Mouse (Mus musculus) heart, embryonic 15.5 days (tissue): ENCODE data around the gene Tob2. TPM values are rescaled to one million over a fixed set of nuclear protein-coding genes. Genes with fewer than 3 reads are reported as not detected.
A peak's percentile ranks its signal among the peaks of the same experiment; 100 is the strongest.

Experiments
- ATAC-seq: fragments of 200-750 bp; cut with Nextera tagmentation; replicated peaks from 2 replicates; pipeline ENCODE4 v1.8.0; 2017; ENCODE audit warnings: low read depth, moderate TSS enrichment; ENCODE audit not compliant: insufficient number of reproducible peaks, insufficient read depth, low FRiP score
- H3K27ac ChIP-seq: fragments of 300-500 bp; sonication (generic); 2 replicates; pipeline ENCODE4 v1.5.1; 2015; ENCODE audit warnings: mild to moderate bottlenecking, inconsistent platforms
- H3K27me3 ChIP-seq: fragments of 300-500 bp; sonication (generic); 2 replicates; pipeline ENCODE4 v1.6.1; 2015; ENCODE audit warnings: inconsistent platforms
- H3K36me3 ChIP-seq: fragments of 300-500 bp; sonication (generic); 2 replicates; pipeline ENCODE4 v1.6.1; 2015; ENCODE audit warnings: mild to moderate bottlenecking, inconsistent platforms
- H3K4me1 ChIP-seq: fragments of 300-500 bp; sonication (generic); replicated peaks from 2 replicates; pipeline ENCODE4 v1.6.1; 2015; ENCODE audit warnings: inconsistent platforms
- H3K4me2 ChIP-seq: fragments of 300-500 bp; sonication (generic); 2 replicates; pipeline ENCODE4 v1.6.1; 2015; ENCODE audit warnings: inconsistent platforms, mild to moderate bottlenecking, moderate library complexity
- H3K4me3 ChIP-seq: fragments of 300-500 bp; sonication (generic); 2 replicates; pipeline ENCODE4 v1.5.1; 2015; ENCODE audit warnings: mild to moderate bottlenecking, inconsistent platforms
- H3K9ac ChIP-seq: fragments of 300-500 bp; sonication (generic); 2 replicates; pipeline ENCODE4 v1.6.1; 2015; ENCODE audit warnings: mild to moderate bottlenecking, inconsistent platforms
- H3K9me3 ChIP-seq: fragments of 300-500 bp; sonication (generic); replicated peaks from 2 replicates; pipeline ENCODE4 v1.6.1; 2016; ENCODE audit warnings: inconsistent platforms
- WGBS: fragments of 180-500 bp; shearing (Covaris S2); methylation state at CpG from one replicate; pipeline ENCODE4 v1.1.7; 2015; ENCODE audit warnings: mixed read lengths; 5-methylcytosine and 5-hydroxymethylcytosine counted together
- polyA plus RNA-seq: library from polyadenylated mRNA; unstranded; fragments of >200 nt; fragmentation: Nextera tagmentation; extraction: Ambion mirVana; gene quantifications from 2 replicates; pipeline ENCODE4 v1.2.1, GENCODE M21; 2015

Tob2 gene
- polyA plus RNA-seq, 1 experiment from 2014 or later, result 15.8 TPM

DNA sequence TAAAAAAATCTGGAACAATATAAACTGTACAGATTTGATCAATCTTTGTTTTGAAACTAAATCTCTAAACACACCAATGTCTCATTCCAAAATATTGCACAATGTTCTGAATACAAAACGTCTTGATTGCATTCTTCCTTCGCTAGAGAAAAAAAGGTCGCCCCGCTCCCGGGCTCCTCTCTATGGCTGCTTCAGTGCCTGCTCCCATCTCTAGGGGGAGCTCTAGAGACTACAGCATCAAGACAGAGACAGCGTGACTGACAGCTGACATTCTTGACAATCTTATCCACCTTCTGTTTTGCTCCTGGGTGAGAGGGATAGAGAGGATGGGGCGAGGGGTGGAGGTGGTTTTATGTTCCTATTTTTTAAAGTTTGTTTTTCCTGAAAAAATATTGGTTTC is 10.3 kb downstream of the Tob2 start:
- H3K9ac ChIP-seq, result no peak overlapping the region
- H3K27ac ChIP-seq, result no peak overlapping the region
- ATAC-seq, result no peak
- H3K27me3 ChIP-seq, result no peaks in the 10 kb centered on the region
- peaks cover 33% of the 10 kb centered on the region for H3K4me1 ChIP-seq
- H3K9me3 ChIP-seq, result no peaks in the 10 kb centered on the region
- peaks cover 46% of the 10 kb centered on the region for H3K36me3 ChIP-seq
- WGBS, result 36% methylated on average over 7 of the region's 7 CpGs
- no peak overlapping the region for H3K4me2 ChIP-seq
- H3K4me3 ChIP-seq, result no peak overlapping the region

DNA sequence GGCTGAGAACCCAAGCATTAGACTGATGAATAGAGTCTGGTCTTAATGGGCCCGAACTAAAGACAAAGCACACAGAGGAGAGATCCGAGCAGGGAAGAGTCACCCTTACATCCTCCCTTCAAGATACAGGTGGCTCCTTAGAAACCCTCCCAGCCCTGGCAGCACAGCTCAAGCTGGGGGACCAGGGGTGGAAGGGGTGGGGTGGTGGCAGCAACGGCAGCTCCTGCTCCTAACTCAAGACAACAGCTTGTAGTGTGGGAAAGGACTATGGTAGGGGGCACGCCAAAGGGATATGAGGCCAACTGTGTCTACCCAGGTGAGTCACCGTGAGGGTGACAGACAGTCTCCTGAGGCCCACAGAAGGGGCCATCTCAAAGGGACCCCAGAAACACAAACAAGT is 10.7 kb downstream of the Tob2 start:
- peaks cover 30% of the 10 kb centered on the region for H3K4me1 ChIP-seq
- WGBS, result 83% methylated on average over 5 of the region's 5 CpGs
- no peak overlapping the region for H3K27ac ChIP-seq
- no peak overlapping the region for H3K9ac ChIP-seq
- H3K36me3 ChIP-seq, result peaks cover 43% of the 10 kb centered on the region
- H3K9me3 ChIP-seq, result no peaks in the 10 kb centered on the region
- H3K27me3 ChIP-seq, result no peaks in the 10 kb centered on the region
- no peak for ATAC-seq
- no peak overlapping the region for H3K4me3 ChIP-seq
- H3K4me2 ChIP-seq, result no peak overlapping the region

DNA sequence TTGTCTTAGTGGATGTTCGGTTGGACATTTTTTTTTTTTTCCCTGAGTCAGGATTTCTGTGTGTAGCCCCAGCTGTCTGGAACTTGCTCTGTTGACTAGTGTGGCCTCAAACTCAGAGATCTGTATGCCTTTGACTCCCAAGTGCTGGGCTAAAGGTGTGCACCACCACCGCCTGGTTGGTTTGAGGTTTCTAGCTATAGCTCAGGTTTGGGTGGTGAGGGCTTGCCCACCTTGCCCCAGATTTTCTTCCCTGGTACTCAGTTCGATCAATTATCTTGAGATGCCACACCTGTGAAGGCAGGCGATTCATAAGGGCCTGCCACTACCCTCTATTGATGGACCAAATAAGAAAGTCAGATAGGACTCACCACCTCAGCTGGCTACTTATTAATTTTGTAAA is 11.4 kb downstream of the Tob2 start:
- Histone ChIP-seq H3K4me2 (no peak overlapping the region), H3K27me3 (no peaks in the 10 kb centered on the region), H3K36me3 (peaks cover 40% of the 10 kb centered on the region), H3K4me3 (no peak overlapping the region), H3K9ac (no peak overlapping the region), H3K27ac (no peak overlapping the region), H3K4me1 (peaks cover 25% of the 10 kb centered on the region), H3K9me3 (no peaks in the 10 kb centered on the region)
- ATAC-seq, result no peak
- whole genome bisulfite sequencing, result 89% methylated on average over 4 of the region's 4 CpGs

GRCm38 (mm10) chr15:81846755-81847154 is 11.8 kb downstream of the Tob2 start:
- H3K4me3 ChIP-seq, result no peak overlapping the region
- H3K4me2 ChIP-seq, result no peak overlapping the region
- peaks cover 36% of the 10 kb centered on the region for H3K36me3 ChIP-seq
- H3K27me3 ChIP-seq, result no peaks in the 10 kb centered on the region
- H3K9ac ChIP-seq, result no peak overlapping the region
- WGBS, result 77% methylated on average over 9 of the region's 9 CpGs
- H3K4me1 ChIP-seq, result peaks cover 25% of the 10 kb centered on the region
- ATAC-seq, result no peak
- H3K27ac ChIP-seq, result no peak overlapping the region
- no peaks in the 10 kb centered on the region for H3K9me3 ChIP-seq

DNA sequence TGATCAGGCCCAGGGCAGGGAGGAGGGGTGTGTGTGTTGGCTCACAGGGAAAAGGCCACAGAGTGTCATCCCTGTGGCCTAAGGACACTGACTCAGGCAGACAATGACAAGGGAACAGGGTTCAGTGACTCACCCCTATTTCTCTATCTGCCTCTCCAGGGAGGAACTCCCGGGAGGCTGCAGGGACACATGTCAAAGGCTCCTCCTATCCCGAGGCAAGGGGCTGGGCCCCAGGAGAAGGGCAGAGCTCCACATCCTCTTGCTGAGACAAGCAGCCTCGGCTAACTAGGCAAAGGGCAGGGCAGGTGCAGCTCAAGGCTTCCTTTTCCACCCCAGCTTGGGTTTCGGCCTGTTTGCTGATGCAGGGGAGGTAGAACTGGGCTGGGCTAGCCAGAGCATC is 12.9 kb downstream of the Tob2 start:
- peaks cover 24% of the 10 kb centered on the region for H3K4me1 ChIP-seq
- no peak overlapping the region for H3K4me3 ChIP-seq
- ATAC-seq, result peak; percentile 33; the same call in 1 of the 2 replicates
- peaks cover 25% of the 10 kb centered on the region for H3K36me3 ChIP-seq
- no peak overlapping the region for H3K9ac ChIP-seq
- peak overlapping the region; percentile 29; the same call in 1 of the 2 replicates for H3K27ac ChIP-seq
- no peaks in the 10 kb centered on the region for H3K9me3 ChIP-seq
- no peaks in the 10 kb centered on the region for H3K27me3 ChIP-seq
- 23% methylated on average over 4 of the region's 4 CpGs for WGBS
- H3K4me2 ChIP-seq, result no peak overlapping the region

GRCm38 (mm10) chr15:81845033-81845625 is 13.5 kb downstream of the Tob2 start:
- Histone ChIP-seq H3K4me3 (no peak overlapping the region), H3K9ac (no peak overlapping the region), H3K36me3 (peaks cover 20% of the 10 kb centered on the region), H3K4me2 (no peak overlapping the region), H3K4me1 (peaks cover 26% of the 10 kb centered on the region), H3K27ac (peak overlapping the region; percentile 29; the same call in 1 of the 2 replicates), H3K27me3 (no peaks in the 10 kb centered on the region), H3K9me3 (no peaks in the 10 kb centered on the region)
- 70% methylated on average over 5 of the region's 5 CpGs for WGBS
- ATAC-seq, result no peak

DNA sequence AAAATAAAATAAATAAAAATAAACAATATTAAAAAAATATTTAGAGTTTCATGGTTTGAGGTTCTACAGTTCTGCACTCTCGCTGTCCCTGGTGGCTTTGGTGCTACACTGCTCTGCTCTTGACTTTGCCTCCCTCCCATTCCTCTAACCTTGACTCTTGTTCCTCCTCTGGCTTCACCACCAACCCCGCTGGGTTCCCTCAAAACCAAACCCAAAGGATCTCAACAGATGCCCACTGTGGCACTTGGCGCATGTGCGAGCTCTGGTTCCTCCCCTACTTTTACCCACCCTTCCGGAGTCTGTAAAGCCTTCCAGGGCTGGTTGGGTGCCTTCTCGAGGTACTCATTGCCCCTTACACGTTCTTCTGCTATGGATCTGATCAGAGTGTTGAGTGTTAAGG is 16.3 kb downstream of the Tob2 start:
- H3K36me3 ChIP-seq, result peaks cover 1% of the 10 kb centered on the region; the same call in 1 of the 2 replicates
- WGBS, result 82% methylated on average over 7 of the region's 7 CpGs
- H3K27me3 ChIP-seq, result no peaks in the 10 kb centered on the region
- no peak overlapping the region for H3K27ac ChIP-seq
- no peaks in the 10 kb centered on the region for H3K9me3 ChIP-seq
- H3K4me3 ChIP-seq, result no peak overlapping the region
- H3K4me1 ChIP-seq, result peaks cover 38% of the 10 kb centered on the region
- no peak for ATAC-seq
- no peak overlapping the region for H3K9ac ChIP-seq
- H3K4me2 ChIP-seq, result no peak overlapping the region

DNA sequence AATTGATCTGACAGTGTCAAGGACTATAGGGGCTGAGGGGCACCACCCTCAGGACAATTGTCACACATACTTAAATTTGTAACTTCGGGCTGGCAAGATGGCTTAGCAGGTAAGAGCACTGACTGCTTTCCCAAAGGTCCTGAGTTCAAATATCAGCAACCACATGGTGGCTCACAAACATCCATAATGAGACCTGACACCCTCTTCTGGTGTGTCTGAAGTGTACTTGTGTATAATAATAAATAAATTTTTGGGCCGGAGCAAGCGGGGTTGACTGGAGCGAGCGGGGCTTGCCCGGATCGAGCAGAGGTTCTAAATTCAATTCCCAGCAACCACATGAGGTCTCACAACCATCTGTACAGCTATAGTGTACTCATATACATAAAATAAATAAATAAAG is 18.3 kb downstream of the Tob2 start:
- no peak overlapping the region for H3K9ac ChIP-seq
- no peak for ATAC-seq
- H3K27ac ChIP-seq, result peak overlapping the region; percentile 89
- WGBS, result 91% methylated on average over 7 of the region's 7 CpGs
- H3K4me1 ChIP-seq, result peaks cover 51% of the 10 kb centered on the region
- H3K36me3 ChIP-seq, result no peaks in the 10 kb centered on the region
- no peak overlapping the region for H3K4me2 ChIP-seq
- H3K9me3 ChIP-seq, result no peaks in the 10 kb centered on the region
- no peaks in the 10 kb centered on the region for H3K27me3 ChIP-seq
- no peak overlapping the region for H3K4me3 ChIP-seq

- Histone ChIP-seq H3K9me3 (no peaks in the 10 kb centered on the region), H3K36me3 (no peaks in the 10 kb centered on the region), H3K27me3 (no peaks in the 10 kb centered on the region), H3K4me2 (0 out of 2 replicates have a peak overlapping the region, but pooled peaks have one; percentile 10), H3K4me3 (no peak overlapping the region), H3K4me1 (peaks cover 55% of the 10 kb centered on the region), H3K27ac (peak overlapping the region; percentile 89), H3K9ac (peak overlapping the region; percentile 33; the same call in 1 of the 2 replicates)
- peak; percentile 87 for ATAC-seq
- WGBS, result 39% methylated on average over 5 of the region's 5 CpGs
Observed at GRCm38 (mm10) chr15:81839634-81840033, 19.0 kb downstream of the Tob2 start.

DNA sequence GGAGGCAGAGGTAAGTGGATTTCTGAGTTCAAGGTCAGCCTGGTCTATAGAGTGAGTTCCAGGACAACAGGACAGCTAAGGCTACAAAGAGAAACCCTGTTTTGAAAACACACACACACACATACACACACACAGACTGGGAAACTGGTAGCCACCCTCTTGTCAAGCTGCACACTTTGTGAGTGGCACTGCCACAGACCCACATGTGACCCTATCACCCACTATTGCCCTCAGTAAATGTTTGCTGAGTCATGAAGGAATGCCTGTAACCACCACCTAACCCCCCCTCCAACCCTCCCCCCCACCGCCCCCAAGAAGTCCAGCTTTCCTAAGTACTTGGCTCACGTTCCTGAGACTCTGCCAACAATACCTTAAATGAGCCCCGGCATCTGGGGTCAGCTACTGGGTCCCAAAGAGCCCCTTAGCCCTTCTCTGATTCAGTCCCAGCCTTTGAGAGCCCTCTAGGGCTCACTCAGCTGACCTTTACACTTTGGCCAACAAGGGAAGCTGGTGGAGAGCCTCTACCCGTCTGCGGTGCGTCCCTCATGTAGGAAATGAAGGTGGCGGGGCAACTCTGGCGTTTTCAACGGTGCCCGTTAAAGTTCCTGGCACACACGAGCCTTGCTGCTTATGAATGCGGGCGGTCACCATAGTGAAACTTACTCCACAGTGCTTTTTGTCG is 19.9 kb downstream of the Tob2 start:
- Histone ChIP-seq H3K36me3 (no peaks in the 10 kb centered on the region), H3K9me3 (no peaks in the 10 kb centered on the region), H3K4me3 (no peak overlapping the region), H3K27ac (peak overlapping the region; percentile 89), H3K27me3 (no peaks in the 10 kb centered on the region), H3K9ac (no peak overlapping the region), H3K4me2 (no peak overlapping the region), H3K4me1 (peaks cover 64% of the 10 kb centered on the region)
- 61% methylated on average over 14 of the region's 14 CpGs for WGBS
- no peak for ATAC-seq

DNA sequence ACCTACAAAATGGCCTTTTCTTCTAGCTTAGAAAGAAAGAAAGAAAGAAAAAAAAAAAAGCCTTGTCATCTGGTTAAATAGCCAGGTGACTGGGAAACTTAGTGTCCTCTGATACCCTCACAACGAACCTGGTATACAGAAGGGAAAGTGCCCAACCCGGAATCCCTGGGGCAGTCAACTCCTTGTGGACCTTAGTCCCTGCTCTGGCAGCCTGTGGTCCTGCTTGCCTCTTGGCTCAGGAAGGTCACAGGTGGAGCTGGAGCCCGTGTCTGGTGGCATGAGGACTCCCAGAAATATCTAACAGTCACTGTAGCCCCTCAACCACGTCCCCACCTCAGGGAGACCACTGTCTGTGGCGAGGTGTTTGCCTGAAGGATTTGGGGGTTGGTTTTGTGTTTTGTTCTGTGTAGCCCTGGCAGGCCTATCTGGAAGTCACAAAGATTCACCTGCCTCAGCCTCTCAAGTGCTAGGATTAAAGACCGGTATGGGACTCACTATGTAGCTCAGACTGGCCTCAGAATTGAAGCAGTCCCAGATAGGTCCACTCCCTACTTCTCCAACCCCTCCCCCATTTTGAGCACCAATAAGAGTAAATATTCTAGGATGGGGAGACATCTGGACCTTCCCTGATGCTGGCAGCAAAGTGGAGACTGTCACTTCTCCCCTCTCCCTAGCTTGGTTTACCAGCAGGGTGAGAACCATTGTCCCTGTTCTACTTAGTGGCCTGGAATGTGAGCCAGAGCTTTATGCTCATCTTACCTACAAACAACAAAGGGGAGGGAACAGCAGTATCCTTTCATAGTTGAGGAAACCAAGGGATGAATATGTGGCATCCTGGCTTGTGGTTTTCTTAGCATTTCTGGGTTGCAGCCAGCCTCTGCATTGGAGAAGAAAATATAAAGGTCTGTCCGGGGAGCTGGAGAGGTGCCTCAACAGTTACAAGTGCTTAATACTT is 21.4 kb downstream of the Tob2 start:
- no peak for ATAC-seq
- H3K27me3 ChIP-seq, result no peaks in the 10 kb centered on the region
- WGBS, result 62% methylated on average over 7 of the region's 7 CpGs
- H3K4me2 ChIP-seq, result peak overlapping the region; percentile 64
- no peak overlapping the region; the same call in 1 of the 2 replicates for H3K4me3 ChIP-seq
- no peaks in the 10 kb centered on the region for H3K36me3 ChIP-seq
- H3K27ac ChIP-seq, result peak overlapping the region; percentile 74
- peak overlapping the region; percentile 48; the same call in 1 of the 2 replicates for H3K9ac ChIP-seq
- peaks cover 73% of the 10 kb centered on the region for H3K4me1 ChIP-seq
- H3K9me3 ChIP-seq, result no peaks in the 10 kb centered on the region
